Mouse (Mus musculus): ENCODE measurements around the gene Camk2n2.

GRCm38 (mm10) chr16:20620751-20621190 lies 316 bp downstream of the Camk2n2 start:
- no peak for TF ChIP-seq CTCF (IDR thresholded peaks at IDR 0.05; ENCODE audit: borderline replicate concordance, insufficient read depth, low read length)
- TF ChIP-seq POLR2A (IDR thresholded peaks at IDR 0.05; ENCODE audit: low read depth, low read length): no peak
